Mouse (Mus musculus) spleen, adult 2 months (tissue): ENCODE data around the gene Prkca.

ENCODE experiments used
- CTCF ChIP-seq: fragments of 200-500 bp; IDR thresholded peaks from 2 replicates; pipeline ENCODE4 v1.5.1; 2011; ENCODE audit warnings: mild to moderate bottlenecking, inconsistent platforms; ENCODE audit not compliant: insufficient read depth, insufficient read length, insufficient replicate concordance; ENCODE audit errors: extremely low read depth
- POLR2A ChIP-seq: fragments of 200-500 bp; IDR thresholded peaks from 2 replicates; pipeline ENCODE4 v1.6.1; 2011; ENCODE audit warnings: low read depth, low read length, inconsistent platforms

DNA sequence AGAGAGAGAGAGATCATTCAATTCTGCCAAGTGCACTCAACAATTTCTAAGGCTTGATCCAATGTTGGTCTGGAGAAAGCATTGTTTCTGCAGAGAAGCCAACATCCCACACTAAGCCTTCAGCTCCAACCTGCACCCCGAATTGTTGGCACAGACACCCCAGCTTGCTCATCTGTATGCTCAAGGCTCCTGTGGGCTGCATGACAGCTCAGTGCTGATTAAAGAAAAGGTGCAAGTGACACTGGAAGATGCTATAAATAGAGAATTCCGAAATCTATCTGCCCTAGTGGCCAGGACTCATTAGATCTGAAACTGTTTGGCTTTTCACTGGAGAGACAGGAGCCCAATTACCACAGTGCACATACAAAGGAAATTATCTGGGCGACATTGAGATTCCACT, 207.4 kb downstream of the Prkca start:
- TF ChIP-seq CTCF (no peak), POLR2A (no peak)
